In the genomic region with DNA sequence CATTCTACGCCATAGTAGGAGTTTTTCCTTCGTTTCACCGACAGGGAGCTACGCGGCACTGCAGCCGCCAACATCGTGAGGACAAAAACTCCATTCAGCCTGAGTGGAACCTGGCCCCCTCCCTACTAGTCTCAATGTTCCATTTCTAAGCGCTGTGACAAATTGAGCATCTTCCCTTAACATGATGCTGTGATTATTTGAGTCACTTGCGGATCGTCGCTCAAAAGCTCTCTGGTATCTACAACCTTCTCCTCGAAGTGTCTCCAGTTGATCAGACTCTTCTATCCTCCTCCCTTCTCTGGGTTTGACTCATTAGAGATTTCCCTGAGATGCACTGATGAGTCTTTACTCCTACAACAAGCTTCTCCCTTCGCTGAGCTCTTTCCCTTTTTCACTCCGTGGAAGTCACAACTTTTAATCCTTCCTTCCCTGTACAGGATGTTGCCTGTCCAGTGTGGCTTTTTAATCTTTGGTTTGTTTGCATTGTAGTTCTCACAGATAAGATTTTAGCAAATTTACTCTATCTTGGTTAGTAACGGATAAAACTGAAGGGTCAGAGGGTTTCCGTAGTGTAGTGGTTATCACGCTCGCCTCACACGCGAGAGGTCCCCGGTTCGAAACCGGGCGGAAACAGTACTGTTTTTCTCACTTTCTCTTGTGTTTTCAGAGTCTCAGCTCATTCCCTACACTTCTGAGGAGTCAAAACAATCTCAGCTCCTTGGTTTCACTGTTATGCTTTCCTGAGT, we compare ENCODE assay signal across 8 mouse cellular contexts.
A peak's percentile ranks its signal among the peaks of the same experiment; 100 is the strongest.
DNase-seq lines count a peak whose midpoint lies in the region; ATAC-seq lines count a peak whose summit lies in the region.

No protein-coding gene starts in this region.

- no peaks in the 10 kb centered on the region for H3K9me3 ChIP-seq in forebrain, embryonic 14.5 days (replicated peaks; ENCODE audit: control insufficient read depth, low read length)
- H3K9me3 ChIP-seq in liver, embryonic 15.5 days (replicated peaks): no peaks in the 10 kb centered on the region

- H3K27me3 ChIP-seq in forebrain, embryonic 14.5 days (replicated peaks; ENCODE audit: control insufficient read depth, insufficient read depth, low read length): peaks cover 36% of the 10 kb centered on the region
- peaks cover 64% of the 10 kb centered on the region for H3K27me3 ChIP-seq in liver, embryonic 15.5 days

- 0 out of 2 replicates have a peak overlapping the region, but pooled peaks have one; percentile 8 for H3K9ac ChIP-seq in forebrain, embryonic 14.5 days (ENCODE audit: low read length)
- no peak overlapping the region for H3K9ac ChIP-seq in liver, embryonic 15.5 days

- H3K4me1 ChIP-seq in forebrain, embryonic 14.5 days (ENCODE audit: control insufficient read depth, insufficient read depth, low read length): peaks cover 3% of the 10 kb centered on the region; the same call in 1 of the 2 replicates
- peaks cover 28% of the 10 kb centered on the region for H3K4me1 ChIP-seq in liver, embryonic 15.5 days (replicated peaks)

- no peaks in the 10 kb centered on the region for H3K36me3 ChIP-seq in forebrain, embryonic 14.5 days (ENCODE audit: control insufficient read depth, insufficient read depth, low read length)
- no peaks in the 10 kb centered on the region for H3K36me3 ChIP-seq in liver, embryonic 15.5 days (replicated peaks)

- ATAC-seq in forebrain, embryonic 14.5 days: peak; percentile 57; the same call in 1 of the 2 replicates
- ATAC-seq in liver, embryonic 15.5 days (ENCODE audit: insufficient read depth): peak; percentile 42; the same call in 1 of the 2 replicates
- no peak for ATAC-seq in CD4-positive, CD25-positive, alpha-beta regulatory T cell, adult 4 months

- intact Hi-C loops in left cerebral cortex, postnatal 36 days (cut with DNase I): no loop called here

- H3K4me2 ChIP-seq in forebrain, embryonic 14.5 days (ENCODE audit: low read length): peak overlapping the region; percentile 38
- H3K4me2 ChIP-seq in liver, embryonic 15.5 days: peak overlapping the region; percentile 74

- DNase-seq in left cerebral cortex, postnatal 36 days (ENCODE audit: low spot score in 2 of 2): peak; percentile 34 to 49
- no peak for DNase-seq in left cerebral cortex, adult 11 months (ENCODE audit: low spot score)
- peak; percentile 89 for DNase-seq in R1 (ENCODE audit: low read depth, low spot score)
- peak; percentile 33 for DNase-seq in forebrain, embryonic 14.5 days (ENCODE audit: low spot score)
- no peak for DNase-seq in adrenal gland, postnatal 36 days
- DNase-seq in kidney, postnatal 10 days: no peak

- WGBS in forebrain, embryonic 14.5 days: 3% methylated on average over 24 of the region's 24 CpGs
- under 1% methylated on average over 24 of the region's 24 CpGs for WGBS in liver, embryonic 15.5 days (ENCODE audit: insufficient replicate concordance)

- peak overlapping the region; percentile 19 for H3K4me3 ChIP-seq in forebrain, embryonic 14.5 days (ENCODE audit: low read depth, low read length)
- peak overlapping the region; percentile 6 for H3K4me3 ChIP-seq in liver, embryonic 15.5 days (replicated peaks)

- H3K27ac ChIP-seq in forebrain, embryonic 14.5 days (ENCODE audit: low read depth, low read length): no peak overlapping the region
- H3K27ac ChIP-seq in liver, embryonic 15.5 days (replicated peaks): no peak overlapping the region

Comparison
In these comparisons a context has a peak if more than half of its experiments do, and no peak if none do; other contexts are left out.
1. DNase-seq: peak in left cerebral cortex, postnatal 36 days (2 of 2), R1 (single experiment) and forebrain, embryonic 14.5 days (single experiment); none in left cerebral cortex, adult 11 months (single experiment), adrenal gland, postnatal 36 days (0 of 2) and kidney, postnatal 10 days (single experiment).